Mouse (Mus musculus) G1E (cell line): ENCODE results near the gene Fgfr2. TPM values are rescaled to one million over a fixed set of nuclear protein-coding genes. Genes with fewer than 3 reads are reported as not detected.

Experiments used
- ATAC-seq: 2 replicates; pipeline ENCODE4 v1.8.0; 2016; ENCODE audit warnings: mild to moderate bottlenecking; ENCODE audit not compliant: insufficient number of reproducible peaks, poor library complexity, low FRiP score, severe bottlenecking; ENCODE audit errors: extremely low read depth
- DNase-seq: peaks from one replicate; pipeline ENCODE4 v3.0.0; 2012; ENCODE audit warnings: low spot score
- H3K27me3 ChIP-seq: 2 replicates; pipeline ENCODE4 v1.6.1; 2012; ENCODE audit warnings: mild to moderate bottlenecking, low read length, inconsistent platforms; ENCODE audit not compliant: insufficient read depth
- H3K36me3 ChIP-seq: replicated peaks from 2 replicates; pipeline ENCODE3; 2012; ENCODE audit warnings: mild to moderate bottlenecking, inconsistent platforms
- H3K4me1 ChIP-seq: 2 replicates; pipeline ENCODE4 v1.6.1; 2012; ENCODE audit warnings: low read depth, low read length, inconsistent platforms, mixed read lengths; ENCODE audit not compliant: insufficient read depth
- H3K4me3 ChIP-seq: 2 replicates; pipeline ENCODE4 v1.5.1; 2012; ENCODE audit warnings: low read depth, mild to moderate bottlenecking, inconsistent platforms, low read length, moderate library complexity, mixed read lengths
- H3K9me3 ChIP-seq: replicated peaks from 2 replicates; pipeline ENCODE4 v1.6.1; 2012; ENCODE audit warnings: inconsistent platforms
- CTCF ChIP-seq: IDR thresholded peaks from 2 replicates; pipeline ENCODE4 v1.5.1; 2012; ENCODE audit warnings: low read depth, low read length, inconsistent platforms, mixed read lengths
- GATA1 ChIP-seq: IDR thresholded peaks from 2 replicates; pipeline ENCODE4 v1.6.1; 2012; ENCODE audit warnings: borderline replicate concordance, low read length, inconsistent platforms, mixed read lengths
- GATA2 ChIP-seq: IDR thresholded peaks from 2 replicates; pipeline ENCODE4 v1.6.1; 2012; ENCODE audit warnings: low read depth, low read length, inconsistent platforms, borderline replicate concordance
- POLR2AphosphoS5 ChIP-seq: IDR thresholded peaks from 2 replicates; pipeline ENCODE4 v1.6.1; 2012; ENCODE audit warnings: low read depth, low read length, inconsistent platforms; ENCODE audit not compliant: insufficient replicate concordance
- TAL1 ChIP-seq: conservative IDR thresholded peaks from 2 replicates; pipeline ENCODE4 v1.6.1; 2012; ENCODE audit warnings: low read depth, low read length, inconsistent platforms, mixed read lengths
- polyA plus RNA-seq: library from polyadenylated mRNA; stranded (reverse); fragments of >175 nt; gene quantifications from 2 replicates; pipeline ENCODE4 v1.2.3, GENCODE M21; 2012
- total RNA-seq, 2 experiments: library from RNA; stranded (forward) in 1 of 2; stranded (reverse) in 1 of 2; fragments of 200-1000 nt in 1 of 2; fragments of >200 nt in 1 of 2; fragmentation: Nextera tagmentation in 1 of 2; gene quantifications; 2 replicates each; pipeline ENCODE4 v1.2.3; 2014 to 2017

Fgfr2 gene
- total and polyA plus RNA-seq, 3 experiments, result 0.22 TPM; not detected in 2

DNA sequence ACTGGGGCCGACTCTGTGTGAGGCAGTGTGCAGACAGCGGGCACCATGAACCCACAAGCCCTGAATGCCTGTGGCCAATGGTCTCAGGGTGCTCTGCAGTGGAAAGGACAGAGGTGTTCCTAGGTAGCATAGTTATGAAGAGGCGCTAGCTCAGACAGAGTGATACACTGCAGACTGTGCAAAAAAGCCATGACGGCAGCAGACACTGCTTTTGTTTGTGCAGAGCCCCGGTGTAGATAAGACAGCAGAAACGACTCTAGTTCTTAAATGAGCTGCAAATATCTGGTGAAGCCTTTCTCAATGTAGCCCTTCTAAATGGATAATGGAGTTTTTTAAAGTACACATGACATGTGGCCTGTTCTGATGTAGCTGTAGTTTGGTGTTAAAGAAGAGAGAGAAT is 383.3 kb downstream of the Fgfr2 start:
- TF ChIP-seq POLR2AphosphoS5 (no peak), GATA1 (no peak), TAL1 (no peak), GATA2 (no peak), CTCF (no peak)
- H3K4me1 ChIP-seq, result peaks cover 58% of the 10 kb centered on the region

GRCm38 (mm10) chr7:132738844-132739243 is 384.3 kb downstream of the Fgfr2 start:
- TF ChIP-seq TAL1, result peak; percentile 91
- no peak for TF ChIP-seq GATA2
- no peak for TF ChIP-seq POLR2AphosphoS5
- no peak for TF ChIP-seq GATA1
- TF ChIP-seq CTCF, result no peak
- peak; percentile 81 for DNase-seq
- ATAC-seq, result peak; percentile 80
- H3K27me3 ChIP-seq, result no peaks in the 10 kb centered on the region
- no peaks in the 10 kb centered on the region for H3K9me3 ChIP-seq
- H3K36me3 ChIP-seq, result peaks cover 79% of the 10 kb centered on the region
- H3K4me1 ChIP-seq, result peaks cover 65% of the 10 kb centered on the region
- peak overlapping the region; percentile 50; the same call in 1 of the 2 replicates for H3K4me3 ChIP-seq

More for the DNA sequence above, 383.3 kb downstream of the Fgfr2 start:
- H3K27me3 ChIP-seq, result no peaks in the 10 kb centered on the region
- H3K4me3 ChIP-seq, result peak overlapping the region; percentile 5; the same call in 1 of the 2 replicates
- H3K9me3 ChIP-seq, result no peaks in the 10 kb centered on the region
- DNase-seq, result no peak
- no peak for ATAC-seq
- H3K36me3 ChIP-seq, result peaks cover 69% of the 10 kb centered on the region

- peaks cover 81% of the 10 kb centered on the region for H3K36me3 ChIP-seq
- DNase-seq (no peak), ATAC-seq (no peak)
- peaks cover 63% of the 10 kb centered on the region for H3K4me1 ChIP-seq
- no peaks in the 10 kb centered on the region for H3K9me3 ChIP-seq
- TF ChIP-seq POLR2AphosphoS5 (no peak), CTCF (no peak), GATA2 (no peak), TAL1 (no peak), GATA1 (no peak)
- H3K4me3 ChIP-seq, result no peak overlapping the region; the same call in 1 of the 2 replicates
- H3K27me3 ChIP-seq, result no peaks in the 10 kb centered on the region
Measured at GRCm38 (mm10) chr7:132736099-132736862, 386.9 kb downstream of the Fgfr2 start.

DNA sequence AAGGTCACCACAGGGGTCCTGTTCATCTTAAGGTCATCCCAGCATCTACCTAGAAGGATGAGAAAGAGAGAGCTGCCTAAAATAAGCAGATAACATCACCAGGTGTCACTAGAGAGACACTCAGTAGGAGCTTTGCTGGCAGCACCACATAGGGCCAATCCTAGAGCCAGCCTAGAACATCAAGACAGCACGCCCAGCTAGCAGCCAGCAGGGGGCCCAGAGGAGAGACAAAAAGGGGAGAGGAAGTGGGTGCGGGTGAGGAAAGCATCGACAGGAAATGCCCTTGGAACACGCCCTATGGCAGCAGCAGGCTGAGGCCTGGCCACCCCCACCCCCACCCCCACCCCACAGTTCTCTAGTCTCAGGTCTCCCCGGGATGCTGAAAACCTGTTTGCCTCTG is 388.0 kb downstream of the Fgfr2 start:
- Histone ChIP-seq H3K4me3 (no peak overlapping the region; the same call in 1 of the 2 replicates), H3K4me1 (peaks cover 63% of the 10 kb centered on the region), H3K36me3 (peaks cover 83% of the 10 kb centered on the region), H3K9me3 (no peaks in the 10 kb centered on the region), H3K27me3 (no peaks in the 10 kb centered on the region)
- peak; percentile 91 for DNase-seq
- TF ChIP-seq TAL1 (no peak), CTCF (peak; percentile 48), POLR2AphosphoS5 (no peak)
- ATAC-seq, result peak; percentile 72

- DNase-seq (no peak), ATAC-seq (no peak)
- TF ChIP-seq POLR2AphosphoS5, result no peak
- no peak for TF ChIP-seq TAL1
- TF ChIP-seq GATA1, result no peak
- no peak for TF ChIP-seq CTCF
- no peak for TF ChIP-seq GATA2
- Histone ChIP-seq H3K9me3 (no peaks in the 10 kb centered on the region), H3K4me1 (peaks cover 63% of the 10 kb centered on the region), H3K27me3 (no peaks in the 10 kb centered on the region), H3K4me3 (no peak overlapping the region), H3K36me3 (peaks cover 86% of the 10 kb centered on the region)
Measured at GRCm38 (mm10) chr7:132734222-132734621, 388.9 kb downstream of the Fgfr2 start.

DNA sequence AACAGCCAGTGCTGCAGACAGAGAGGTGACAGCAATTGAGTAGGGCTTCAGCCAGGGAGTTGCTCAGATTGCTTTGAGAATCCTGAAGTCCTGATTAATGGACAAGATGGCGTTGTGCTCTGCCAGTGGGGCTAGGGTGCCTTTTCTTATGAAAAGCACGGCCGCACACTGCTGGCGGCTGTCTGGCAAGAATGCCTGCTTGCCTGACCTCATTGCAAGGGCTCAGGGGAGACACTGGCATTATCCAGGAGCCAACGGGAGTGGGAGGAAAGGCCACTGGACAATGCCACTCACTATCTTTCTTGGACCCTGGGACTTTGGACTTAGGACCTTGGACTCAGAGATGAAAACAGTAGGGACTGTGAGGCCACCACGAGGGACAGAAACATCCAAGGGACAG is 389.6 kb downstream of the Fgfr2 start:
- Histone ChIP-seq H3K36me3 (peaks cover 90% of the 10 kb centered on the region), H3K27me3 (no peaks in the 10 kb centered on the region), H3K4me3 (no peak overlapping the region), H3K4me1 (peaks cover 63% of the 10 kb centered on the region), H3K9me3 (no peaks in the 10 kb centered on the region)
- no peak for TF ChIP-seq CTCF
- TF ChIP-seq GATA1, result no peak
- TF ChIP-seq POLR2AphosphoS5, result no peak
- TF ChIP-seq TAL1, result no peak
- no peak for DNase-seq
- ATAC-seq, result no peak
